Mouse (Mus musculus) frontal cortex, postnatal 14 days (tissue): ENCODE measurements around the gene Dhx57.
"Not testable (repeated sequence)": the region's sequence is repeated elsewhere in the genome, so short reads cannot be mapped to it uniquely, and the experiment has no call there.

Experiments used
- DNase-seq, 2 experiments: peaks; one replicate each; pipeline ENCODE4 v3.0.0; 2022; ENCODE audit warnings: low spot score in 2 of 2

Dhx57 gene

DNA sequence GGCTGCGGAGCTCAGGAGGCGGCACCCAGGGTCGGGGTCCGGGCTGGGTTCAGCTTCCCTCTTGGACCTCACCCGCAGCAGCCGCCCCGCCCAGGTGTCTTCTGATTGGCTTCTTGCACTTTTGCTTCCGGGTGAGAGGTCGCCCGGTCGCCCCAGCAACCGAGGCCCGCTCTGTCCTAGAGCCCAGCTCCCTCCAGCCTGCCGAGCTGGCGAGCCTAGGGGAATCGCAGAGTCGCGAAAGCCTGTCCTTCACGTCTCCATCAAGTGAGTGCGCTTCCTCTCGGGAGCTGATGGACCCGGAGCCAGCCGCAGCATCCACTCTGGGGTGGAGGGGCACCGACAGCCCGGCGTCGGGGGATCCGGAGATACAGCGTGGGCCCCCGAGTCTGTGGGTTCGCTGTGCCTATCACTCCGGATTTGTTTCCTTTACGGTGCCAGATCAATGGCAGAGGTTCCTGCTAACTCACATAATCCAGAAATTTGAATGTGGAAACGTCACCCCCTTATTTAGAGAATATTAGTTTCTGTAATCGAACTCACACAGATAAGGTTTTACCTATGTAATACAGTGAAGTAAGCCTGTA lies at the start of gene Dhx57, which contains the start of gene Morn2:
Dhx57 (minus strand) TSS at position 403 of the 584 bp plus-strand sequence.
Morn2 (plus strand) TSS at position 130 of the 584 bp plus-strand sequence.
- peak; percentile 92 to 97 for DNase-seq

DNA sequence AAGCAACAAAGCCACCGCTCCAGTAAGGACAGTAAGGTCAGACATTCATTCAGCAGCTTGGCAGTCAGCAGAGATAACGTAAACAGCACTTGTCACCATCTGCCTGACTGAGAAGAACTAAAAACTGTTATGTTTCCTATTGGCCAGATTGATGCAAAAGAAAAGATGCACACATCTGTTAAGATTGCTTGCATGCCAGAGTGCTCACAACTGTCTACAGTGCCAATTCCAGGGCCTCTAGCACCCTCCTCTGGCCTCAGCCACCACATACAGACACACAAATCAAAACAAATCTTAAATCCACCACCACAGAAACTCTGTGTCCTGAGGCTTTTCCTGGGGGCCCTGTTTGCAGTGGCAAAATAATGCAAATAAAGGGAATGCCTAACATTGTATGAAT lies 42.1 kb upstream of the Dhx57 start:
- no peak for DNase-seq

DNA sequence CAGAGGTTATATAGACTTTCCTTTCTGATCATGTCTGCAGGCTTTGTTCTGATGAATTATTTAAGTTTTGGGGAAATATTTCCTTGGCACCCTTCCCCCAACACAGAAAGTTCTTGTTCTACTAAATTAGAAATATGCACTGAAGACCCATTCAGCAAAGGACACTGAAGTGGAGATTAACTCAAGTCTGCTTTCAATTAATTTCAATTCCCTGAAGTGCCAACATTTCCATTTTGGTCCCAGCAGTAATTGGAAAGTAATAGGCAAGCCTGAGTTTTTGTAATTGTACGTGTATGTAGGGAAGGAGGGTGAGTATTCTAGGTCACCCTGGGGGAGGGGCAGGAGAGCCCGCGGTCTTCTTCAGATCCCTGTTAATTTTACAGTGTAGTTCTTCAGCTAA lies 36.2 kb upstream of the Dhx57 start:
- DNase-seq, result no peak

DNA sequence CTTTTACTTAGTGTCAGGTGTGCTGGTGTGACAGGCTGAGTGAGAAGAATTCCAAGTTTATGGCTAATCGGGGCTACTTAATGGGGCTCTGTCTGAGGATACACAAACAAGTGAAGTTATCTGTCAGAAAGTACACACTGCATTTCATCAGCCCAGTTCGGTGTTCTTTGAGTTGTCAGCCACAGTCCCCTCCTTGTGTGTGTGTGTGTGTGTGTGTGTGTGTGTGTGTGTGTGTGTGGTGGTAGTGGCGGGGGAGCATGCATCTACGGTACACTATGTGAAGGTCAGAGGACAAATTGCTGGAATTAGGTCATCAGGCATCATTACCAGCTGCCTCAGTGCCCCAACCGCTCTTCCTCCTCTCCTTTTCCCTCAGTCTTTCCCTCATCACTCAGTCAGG lies 35.2 kb upstream of the Dhx57 start:
- DNase-seq, result no peak

DNA sequence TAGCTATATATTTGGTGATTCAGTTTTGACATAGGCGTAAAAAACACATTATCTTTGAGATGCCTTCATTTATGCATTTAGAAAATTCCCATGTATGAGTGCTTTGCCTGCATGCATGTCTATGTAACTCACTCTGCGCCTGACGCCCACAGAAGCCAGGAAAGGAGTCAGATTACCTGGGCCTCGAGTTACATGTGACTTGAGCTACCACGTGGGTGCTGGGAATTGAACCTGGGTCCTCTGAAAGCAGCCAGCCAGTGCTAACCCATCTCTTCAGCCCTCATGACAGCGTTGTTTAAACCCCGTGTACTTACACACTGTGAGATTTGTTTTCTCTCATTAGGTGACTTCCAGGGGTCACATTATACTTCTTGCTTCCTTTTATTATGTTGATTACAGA lies 34.2 kb upstream of the Dhx57 start:
- no peak for DNase-seq

DNA sequence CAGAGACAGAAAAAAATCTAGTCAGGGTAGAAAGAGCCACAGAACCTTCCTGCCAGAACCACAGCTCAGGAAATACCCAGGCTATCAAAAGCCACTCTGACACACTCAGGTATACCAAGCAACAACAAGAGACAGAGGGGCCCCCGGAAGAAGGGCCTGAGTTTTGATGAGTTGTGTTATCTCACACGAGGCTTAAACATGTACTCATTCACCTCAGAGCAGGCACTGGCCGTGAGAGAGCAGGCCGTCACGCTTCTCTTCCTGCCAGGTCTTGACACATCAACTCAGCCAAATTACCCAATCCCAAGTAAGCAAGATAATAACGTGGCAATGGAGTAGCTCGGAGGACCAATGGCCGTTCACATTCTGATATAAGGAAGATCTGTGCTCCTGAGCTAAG lies 33.4 kb upstream of the Dhx57 start:
- DNase-seq, result no peak

DNA sequence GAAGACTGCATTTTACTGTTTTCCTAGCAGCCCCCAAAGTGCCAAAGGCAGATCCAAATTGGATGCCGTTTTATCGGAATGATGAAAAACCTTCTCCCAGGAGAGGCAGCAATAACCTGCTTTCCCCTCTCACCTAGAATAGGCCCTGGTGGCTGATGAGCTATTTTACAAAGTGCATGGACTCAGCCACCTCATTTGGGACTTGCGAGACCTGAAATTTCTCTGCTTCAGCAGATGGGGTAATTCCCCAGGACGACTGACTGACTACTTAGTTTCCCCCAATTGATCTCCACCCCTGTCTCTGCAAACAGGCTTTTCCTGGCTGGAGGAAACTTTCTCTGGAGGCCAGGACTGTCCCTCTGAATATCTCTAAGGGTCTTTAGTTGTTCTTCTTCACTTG lies 32.7 kb upstream of the Dhx57 start:
- DNase-seq, result no peak

DNA sequence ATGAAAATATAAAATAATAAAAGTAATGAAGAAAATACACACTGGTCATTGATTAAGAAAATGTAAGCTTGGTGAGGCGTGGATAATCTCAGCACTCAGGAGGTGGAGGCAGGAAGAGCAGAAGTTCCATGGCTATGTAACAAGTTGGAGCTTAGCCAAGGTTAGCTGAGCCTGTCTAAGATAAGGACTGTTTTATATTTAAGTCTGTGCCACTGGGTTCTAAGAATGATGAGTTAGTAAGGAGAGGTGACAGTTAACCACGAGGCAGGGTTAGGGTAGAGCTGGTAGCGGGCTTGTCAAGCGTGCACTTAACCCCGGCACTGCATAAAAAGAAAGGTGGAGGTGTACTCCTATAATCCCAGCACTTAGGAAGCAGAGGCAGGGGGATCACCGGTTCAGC lies 32.0 kb upstream of the Dhx57 start:
- no peak for DNase-seq

DNA sequence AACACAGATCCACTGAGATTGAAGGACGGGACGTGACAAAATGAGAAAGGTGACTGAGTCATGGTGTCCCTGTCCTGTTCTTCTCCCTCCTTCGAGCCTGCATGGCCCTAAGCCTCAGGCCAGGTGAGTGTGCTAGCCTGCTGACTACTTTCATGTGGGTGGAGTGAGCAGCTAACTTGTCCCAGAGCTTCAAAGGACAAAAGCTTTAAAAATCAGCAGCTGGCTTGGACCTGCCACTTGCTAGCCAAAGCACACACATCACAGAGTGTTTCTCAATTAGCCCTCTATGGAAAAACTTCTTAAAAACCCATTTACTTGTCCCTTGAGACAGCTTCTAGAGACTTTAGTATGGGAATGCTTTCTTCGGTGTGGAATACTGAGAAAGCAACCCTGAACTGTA lies 22.1 kb upstream of the Dhx57 start:
- DNase-seq, result no peak

DNA sequence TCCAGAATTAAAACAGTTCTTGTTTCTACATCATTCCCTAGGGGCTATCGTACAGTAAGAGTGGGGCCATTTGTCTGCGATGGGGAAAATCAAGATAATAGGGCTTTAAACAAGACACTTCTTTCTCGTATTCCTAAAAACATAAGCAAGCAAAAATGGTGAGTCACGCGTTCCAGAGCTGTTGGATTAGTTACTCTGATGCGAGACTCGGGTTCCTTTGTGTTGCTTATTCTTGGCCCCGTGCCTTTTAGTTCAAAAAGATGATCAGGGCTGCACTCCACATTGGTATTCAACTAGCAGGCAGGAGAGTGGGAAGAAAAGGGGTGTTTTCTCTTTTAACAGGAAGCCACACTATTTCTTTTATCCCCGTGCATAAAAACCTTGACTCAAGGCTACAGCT lies 21.5 kb upstream of the Dhx57 start:
- DNase-seq, result no peak

DNA sequence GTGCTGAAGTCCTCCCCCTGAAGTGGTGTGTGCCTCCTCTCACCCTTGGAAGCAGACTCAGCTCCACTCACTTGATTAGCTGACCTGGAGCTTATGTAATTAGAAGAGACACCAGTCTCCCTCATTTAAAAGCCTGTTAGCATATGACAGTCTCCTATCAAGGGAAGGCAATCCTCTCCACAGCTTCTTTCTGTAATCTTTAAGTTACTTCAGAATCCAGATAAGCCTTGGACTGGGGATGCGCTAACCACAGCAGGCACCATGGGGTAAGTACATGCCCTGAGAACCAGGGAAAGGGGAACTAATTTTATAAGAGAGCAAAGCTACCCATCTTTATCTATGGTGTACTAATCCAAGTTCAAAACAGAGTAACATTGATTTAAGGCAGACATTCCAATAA lies 17.0 kb upstream of the Dhx57 start, which contains the start of gene Arhgef33:
Arhgef33 (plus strand) TSS at position 157 of the 400 bp plus-strand sequence.
- DNase-seq, result no peak

DNA sequence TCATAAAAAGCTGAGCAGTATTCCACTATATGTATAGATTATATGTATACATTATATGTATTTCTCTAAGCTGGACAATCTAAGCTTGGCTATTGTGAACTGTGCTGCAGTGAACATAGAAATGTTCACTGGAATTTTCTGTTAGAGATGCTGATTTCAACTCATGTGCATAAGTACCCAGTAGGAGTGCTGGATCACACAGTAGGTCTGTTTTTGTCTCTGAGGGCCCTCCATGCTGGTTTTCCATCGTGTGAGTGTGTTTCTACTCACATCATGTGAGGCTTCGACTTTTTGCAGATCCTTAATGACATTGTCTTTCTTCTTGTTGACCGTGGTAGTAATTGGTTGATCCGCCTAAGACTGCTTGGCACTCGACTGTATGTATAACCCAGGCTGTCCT lies 8.6 kb upstream of the Dhx57 start:
- no peak for DNase-seq

DNA sequence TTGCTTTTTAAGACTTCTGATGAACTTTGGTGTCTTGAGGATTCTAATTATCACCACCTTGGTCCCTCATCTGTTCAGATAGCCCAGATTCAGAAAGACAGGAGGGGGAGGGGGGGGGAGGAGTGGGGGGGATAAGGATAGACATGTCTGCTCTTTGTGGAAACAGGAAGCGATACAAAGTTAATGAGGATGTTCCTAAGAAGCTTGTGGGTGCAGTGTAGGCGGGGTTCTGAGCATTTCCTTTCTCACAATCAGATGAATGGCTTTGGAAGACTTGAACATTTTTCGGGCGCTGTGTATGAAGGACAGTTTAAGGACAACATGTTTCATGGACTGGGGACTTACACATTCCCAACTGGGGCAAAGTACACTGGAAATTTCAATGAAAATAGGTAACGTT lies 5.0 kb upstream of the Dhx57 start:
- no peak for DNase-seq

DNA sequence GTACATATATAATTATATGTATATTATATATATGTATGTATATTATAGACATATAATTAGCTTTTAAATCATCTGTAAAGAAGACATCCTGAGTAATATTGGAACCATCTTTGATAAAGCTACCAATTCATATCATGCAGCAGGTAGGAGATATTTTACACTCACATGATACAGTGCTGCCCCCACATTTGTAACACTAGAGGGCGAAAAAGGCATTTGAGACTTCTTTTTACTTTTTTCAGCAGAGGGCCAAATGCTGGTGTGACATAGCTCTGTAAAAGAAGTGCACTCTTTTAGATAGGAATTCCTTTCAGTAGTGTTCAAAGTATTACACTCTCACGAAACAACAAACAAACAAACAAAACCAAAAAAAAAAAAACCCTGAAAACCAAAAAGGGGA lies 872 bp upstream of the Dhx57 start:
- DNase-seq, result no peak

DNA sequence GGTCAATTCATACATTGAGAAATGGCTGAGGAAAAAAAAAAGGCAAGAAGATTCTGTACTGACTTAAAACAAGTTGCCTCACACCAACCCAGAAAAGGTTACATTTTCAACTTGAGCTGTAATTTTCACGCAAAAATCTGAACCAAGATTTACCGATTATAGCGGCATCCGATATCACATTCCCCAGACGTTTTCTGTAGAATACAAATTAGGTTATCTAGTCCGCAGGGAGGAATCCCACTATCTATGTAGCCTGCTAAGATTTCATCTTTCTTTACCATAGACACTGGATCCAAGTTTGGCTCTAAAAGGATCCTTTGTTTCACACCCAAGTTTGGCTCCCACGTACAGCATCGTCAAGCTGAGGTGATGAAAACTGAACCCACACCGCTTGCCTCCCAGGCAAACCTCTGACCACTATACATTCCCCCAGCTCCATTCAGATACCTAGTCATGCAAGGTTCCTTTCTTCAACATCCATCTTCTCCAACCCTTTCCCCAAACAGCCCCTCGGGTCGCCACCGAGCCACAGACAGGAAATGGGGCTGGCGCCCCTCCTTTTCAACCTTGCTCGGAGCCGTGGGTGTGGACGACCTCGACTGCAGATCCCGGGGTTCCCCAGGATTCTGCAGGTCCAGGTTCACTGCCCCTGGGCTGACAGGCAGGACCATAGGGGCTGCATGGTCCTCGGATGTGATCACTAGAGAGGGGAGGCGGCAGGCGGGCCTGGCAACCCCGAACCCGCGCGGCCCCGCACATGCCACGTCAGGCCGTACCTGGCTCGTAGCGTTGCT lies 799 bp downstream of the Dhx57 start:
- no peak for DNase-seq

DNA sequence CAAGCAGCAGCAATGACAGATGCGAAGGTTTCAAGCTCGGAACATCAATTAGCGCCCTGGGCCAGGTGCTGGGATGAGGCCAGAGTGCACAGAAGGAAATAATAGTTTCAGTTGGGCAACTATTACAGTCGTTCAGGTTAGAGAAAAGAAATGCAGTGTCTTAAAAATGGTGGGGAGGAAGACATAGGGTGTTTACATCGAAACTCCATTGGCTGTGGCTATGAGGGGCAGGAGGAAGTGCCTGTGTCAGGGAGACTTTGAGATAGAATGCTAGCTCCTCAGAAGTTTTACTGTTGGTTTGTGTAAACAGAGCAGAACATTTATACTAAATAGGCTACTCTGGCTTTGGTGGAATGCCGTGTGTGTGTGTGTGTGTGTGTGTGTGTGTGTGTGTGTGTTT lies 2.3 kb downstream of the Dhx57 start:
- DNase-seq, result no peak

DNA sequence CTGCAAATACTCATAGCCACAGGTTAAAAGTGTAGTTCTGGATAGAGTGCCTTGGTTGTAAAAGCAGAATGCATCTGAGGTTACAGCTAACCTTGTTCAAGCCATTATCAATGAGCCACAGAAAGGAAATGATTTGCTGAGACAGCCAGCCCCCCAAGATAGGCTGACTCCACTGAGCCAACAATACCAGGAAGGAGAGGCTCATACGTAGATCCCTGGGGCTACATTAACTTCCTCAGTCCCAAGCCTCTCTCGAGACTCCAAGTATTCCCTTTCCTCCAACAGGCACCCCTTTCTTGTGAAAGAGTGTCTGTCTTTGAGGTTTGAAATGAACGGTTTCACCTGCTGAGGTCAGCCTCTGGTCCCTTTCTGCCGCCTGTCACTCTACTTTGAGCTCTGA lies 5.8 kb downstream of the Dhx57 start:
- no peak for DNase-seq

DNA sequence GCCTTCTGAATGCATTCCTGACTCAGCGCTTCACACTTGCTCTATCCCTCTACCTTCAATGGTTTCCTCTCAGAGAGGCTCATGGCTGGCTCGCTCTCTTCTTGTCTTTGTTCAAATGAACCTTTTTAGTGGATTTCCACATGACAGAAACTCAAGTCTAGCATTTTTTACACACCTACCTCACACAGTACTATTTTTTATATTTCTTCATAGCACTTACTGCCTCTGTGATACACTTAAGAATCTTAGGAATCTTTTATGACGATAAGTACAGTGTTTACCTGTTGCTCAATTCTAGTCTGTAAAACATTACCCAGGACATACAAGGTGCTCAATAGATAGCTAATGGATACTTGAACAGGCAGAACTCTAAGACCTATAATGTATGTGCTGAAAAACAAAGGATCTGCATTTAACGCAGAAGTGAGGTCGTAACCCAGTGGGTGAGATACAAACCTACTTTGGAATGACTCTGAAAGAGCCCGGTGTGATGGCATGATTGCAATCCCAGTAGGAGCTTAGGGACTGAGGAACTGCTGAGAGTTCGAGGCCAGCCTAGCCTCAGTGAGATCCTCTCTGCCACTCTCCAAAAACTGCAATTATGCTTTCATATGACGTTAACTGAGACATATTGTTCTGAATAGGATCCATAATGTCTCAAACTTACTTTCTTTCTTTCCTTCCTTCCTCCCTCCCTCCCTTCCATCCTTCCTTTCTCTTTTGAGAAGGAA lies 10.8 kb downstream of the Dhx57 start:
- no peak for DNase-seq

DNA sequence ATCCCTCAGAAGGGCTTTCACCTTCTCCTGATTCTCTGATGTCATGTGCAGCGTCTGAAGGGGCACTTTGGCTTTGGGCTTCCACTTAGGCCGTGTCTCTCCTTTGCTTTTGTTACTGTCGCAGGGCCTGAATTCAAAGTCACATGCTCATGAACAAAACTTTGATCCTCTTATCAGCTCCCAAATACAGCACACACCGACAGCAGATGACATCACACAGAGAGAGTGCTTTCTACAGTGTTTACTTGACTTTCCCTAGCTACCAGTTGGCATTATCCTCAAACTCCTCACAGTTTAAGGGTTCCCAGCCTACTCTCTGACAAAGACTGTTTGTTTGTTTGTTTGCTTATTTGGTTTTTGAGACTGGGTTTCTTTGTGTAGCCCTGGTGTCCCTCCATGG lies 12.0 kb downstream of the Dhx57 start:
- DNase-seq, result no peak

DNA sequence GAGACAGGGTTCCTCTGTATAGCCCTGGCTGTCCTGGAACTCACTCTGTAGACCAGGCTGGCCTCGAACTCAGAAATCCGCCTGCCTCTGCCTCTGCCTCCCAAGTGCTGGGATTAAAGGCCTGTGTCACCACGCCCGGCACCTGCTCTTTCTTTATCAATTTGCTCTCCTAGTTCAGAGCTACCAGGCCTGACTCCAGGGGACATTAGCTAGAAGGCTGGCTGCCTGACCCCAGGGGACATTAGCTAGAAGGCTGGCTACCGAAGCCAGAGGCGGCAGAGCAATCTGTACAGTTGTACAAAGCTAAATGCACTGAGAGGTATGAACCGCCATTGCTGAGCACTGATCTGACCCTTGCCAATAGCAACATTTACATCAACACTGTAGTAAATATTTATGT lies 19.7 kb downstream of the Dhx57 start:
- not testable (repeated sequence) for DNase-seq

DNA sequence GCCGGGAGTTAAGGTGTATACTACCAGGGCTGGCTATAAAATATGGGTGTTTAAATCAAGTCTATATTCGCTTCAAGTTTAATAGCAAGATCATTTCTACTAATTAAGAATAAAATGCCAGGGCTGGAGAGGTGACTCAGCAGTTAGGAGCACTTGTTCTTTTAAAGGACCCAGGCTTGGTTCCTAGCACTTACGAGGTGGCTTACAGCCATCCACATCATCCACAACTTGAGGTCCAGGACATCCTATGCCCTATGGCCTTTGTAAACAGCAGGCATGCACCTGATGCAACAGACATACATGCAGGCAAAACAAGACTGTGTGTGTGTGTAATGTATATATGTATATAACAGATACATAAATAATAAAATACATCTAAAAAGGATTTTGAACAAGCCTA lies 22.1 kb downstream of the Dhx57 start:
- no peak for DNase-seq

DNA sequence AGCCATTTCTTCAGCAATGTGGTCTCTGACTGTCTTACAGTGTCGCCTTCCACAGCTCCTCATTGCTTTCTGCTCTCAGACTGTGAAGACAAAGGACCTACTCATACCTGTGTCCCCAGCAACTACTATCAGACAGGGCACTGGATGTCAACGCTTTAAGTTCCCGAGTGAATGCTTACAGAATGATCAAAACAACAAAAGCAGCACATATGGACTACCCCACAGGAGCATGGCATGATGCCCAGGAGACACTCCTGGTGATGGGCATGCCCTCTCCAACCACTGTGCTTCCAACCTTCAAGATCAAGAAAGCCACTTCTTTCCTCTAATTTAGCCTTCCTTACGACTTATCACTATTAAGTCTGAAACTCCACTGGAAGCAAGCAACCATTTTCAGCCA lies 23.2 kb downstream of the Dhx57 start:
- DNase-seq, result no peak

DNA sequence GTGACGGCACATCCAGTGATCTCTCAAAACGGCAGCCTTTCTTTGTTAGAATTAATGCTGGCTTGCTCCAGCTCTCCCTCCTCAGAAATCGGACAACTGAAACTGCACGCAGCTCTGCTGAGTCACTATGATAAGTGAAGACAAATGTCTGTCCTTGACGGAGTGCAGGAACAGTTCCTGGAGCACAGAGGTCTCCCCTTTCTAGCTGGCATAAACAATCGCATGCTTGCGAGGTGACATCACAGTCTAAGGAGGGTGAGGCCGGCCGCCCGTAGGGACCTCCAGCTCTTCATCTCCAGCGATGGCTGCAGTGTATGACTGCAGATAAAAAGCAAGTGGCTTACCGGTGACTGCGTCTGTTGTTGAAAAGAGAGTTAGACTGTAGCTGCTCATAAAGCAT lies 35.1 kb downstream of the Dhx57 start:
- DNase-seq, result no peak
